Mouse (Mus musculus): ENCODE measurements around the gene Clic1. TPM values are rescaled to one million over a fixed set of nuclear protein-coding genes. Genes with fewer than 3 reads are reported as not detected.
A peak's percentile ranks its signal among the peaks of the same experiment; 100 is the strongest.

The Clic1 gene
- polyA plus RNA-seq, 1 experiment from 2014 or later: 17.7 TPM

- DNase-seq (no peak), ATAC-seq (ENCODE audit: low FRiP score, low TSS enrichment) (no peak)
- peaks cover 3% of the 10 kb centered on the region; the same call in 1 of the 2 replicates for H3K4me1 ChIP-seq (ENCODE audit: control insufficient read depth, insufficient read depth, low read length)
- H3K27me3 ChIP-seq (ENCODE audit: control insufficient read depth, insufficient read depth, low read length): no peaks in the 10 kb centered on the region
- WGBS: 82% methylated on average over 10 of the region's 10 CpGs
- H3K9ac ChIP-seq (replicated peaks; ENCODE audit: low read length): no peak overlapping the region; the same call in 1 of the 2 replicates
- no peaks in the 10 kb centered on the region for H3K9me3 ChIP-seq (ENCODE audit: control insufficient read depth, low read length)
- H3K36me3 ChIP-seq (ENCODE audit: control insufficient read depth, insufficient read depth, low read length): peaks cover 49% of the 10 kb centered on the region
- H3K4me2 ChIP-seq (ENCODE audit: low read length): no peak overlapping the region
- H3K27ac ChIP-seq (replicated peaks; ENCODE audit: low read depth, low read length): no peak overlapping the region
- no peak overlapping the region for H3K4me3 ChIP-seq (replicated peaks; ENCODE audit: low read depth, low read length)
These were observed 32.7 kb upstream of the Clic1 start for GRCm38 (mm10) chr17:35016791-35017705.

GRCm38 (mm10) chr17:35017706-35018030, 32.1 kb upstream of the Clic1 start:
- no peak overlapping the region for H3K27ac ChIP-seq (replicated peaks; ENCODE audit: low read depth, low read length)
- peaks cover 3% of the 10 kb centered on the region; the same call in 1 of the 2 replicates for H3K4me1 ChIP-seq (ENCODE audit: control insufficient read depth, insufficient read depth, low read length)
- H3K4me3 ChIP-seq (replicated peaks; ENCODE audit: low read depth, low read length): no peak overlapping the region
- no peak overlapping the region for H3K9ac ChIP-seq (replicated peaks; ENCODE audit: low read length)
- H3K4me2 ChIP-seq (ENCODE audit: low read length): no peak overlapping the region
- ATAC-seq (ENCODE audit: low FRiP score, low TSS enrichment) (no peak), DNase-seq (no peak)
- peaks cover 43% of the 10 kb centered on the region for H3K36me3 ChIP-seq (ENCODE audit: control insufficient read depth, insufficient read depth, low read length)
- no peaks in the 10 kb centered on the region for H3K27me3 ChIP-seq (ENCODE audit: control insufficient read depth, insufficient read depth, low read length)
- WGBS: 77% methylated on average over 14 of the region's 14 CpGs
- H3K9me3 ChIP-seq (ENCODE audit: control insufficient read depth, low read length): no peaks in the 10 kb centered on the region

- H3K36me3 ChIP-seq (ENCODE audit: control insufficient read depth, insufficient read depth, low read length): peaks cover 38% of the 10 kb centered on the region
- no peak overlapping the region for H3K27ac ChIP-seq (replicated peaks; ENCODE audit: low read depth, low read length)
- H3K9me3 ChIP-seq (ENCODE audit: control insufficient read depth, low read length): no peaks in the 10 kb centered on the region
- DNase-seq (no peak), ATAC-seq (ENCODE audit: low FRiP score, low TSS enrichment) (no peak)
- H3K27me3 ChIP-seq (ENCODE audit: control insufficient read depth, insufficient read depth, low read length): no peaks in the 10 kb centered on the region
- WGBS: 70% methylated on average over 3 of the region's 3 CpGs
- no peak overlapping the region for H3K4me3 ChIP-seq (replicated peaks; ENCODE audit: low read depth, low read length)
- peaks cover 3% of the 10 kb centered on the region; the same call in 1 of the 2 replicates for H3K4me1 ChIP-seq (ENCODE audit: control insufficient read depth, insufficient read depth, low read length)
- no peak overlapping the region for H3K4me2 ChIP-seq (ENCODE audit: low read length)
- H3K9ac ChIP-seq (replicated peaks; ENCODE audit: low read length): no peak overlapping the region
These were observed 31.6 kb upstream of the Clic1 start for GRCm38 (mm10) chr17:35018171-35018570.

- WGBS: 72% methylated on average over 11 of the region's 11 CpGs
- no peak for DNase-seq
- Histone ChIP-seq H3K4me1 (ENCODE audit: control insufficient read depth, insufficient read depth, low read length) (peaks cover 3% of the 10 kb centered on the region; the same call in 1 of the 2 replicates), H3K27ac (replicated peaks; ENCODE audit: low read depth, low read length) (no peak overlapping the region), H3K4me2 (ENCODE audit: low read length) (no peak overlapping the region), H3K36me3 (ENCODE audit: control insufficient read depth, insufficient read depth, low read length) (peaks cover 21% of the 10 kb centered on the region), H3K9ac (replicated peaks; ENCODE audit: low read length) (no peak overlapping the region), H3K4me3 (replicated peaks; ENCODE audit: low read depth, low read length) (no peak overlapping the region), H3K9me3 (ENCODE audit: control insufficient read depth, low read length) (no peaks in the 10 kb centered on the region), H3K27me3 (ENCODE audit: control insufficient read depth, insufficient read depth, low read length) (no peaks in the 10 kb centered on the region)
- no peak for ATAC-seq (ENCODE audit: low FRiP score, low TSS enrichment)
These were observed 29.9 kb upstream of the Clic1 start for GRCm38 (mm10) chr17:35019894-35020293.

GRCm38 (mm10) chr17:35020551-35020950, 29.2 kb upstream of the Clic1 start:
- DNase-seq (no peak), ATAC-seq (ENCODE audit: low FRiP score, low TSS enrichment) (no peak)
- H3K4me2 ChIP-seq (ENCODE audit: low read length): no peak overlapping the region
- H3K4me1 ChIP-seq (ENCODE audit: control insufficient read depth, insufficient read depth, low read length): peaks cover 3% of the 10 kb centered on the region; the same call in 1 of the 2 replicates
- peaks cover 14% of the 10 kb centered on the region for H3K36me3 ChIP-seq (ENCODE audit: control insufficient read depth, insufficient read depth, low read length)
- H3K27ac ChIP-seq (replicated peaks; ENCODE audit: low read depth, low read length): no peak overlapping the region
- no peaks in the 10 kb centered on the region for H3K27me3 ChIP-seq (ENCODE audit: control insufficient read depth, insufficient read depth, low read length)
- no peaks in the 10 kb centered on the region for H3K9me3 ChIP-seq (ENCODE audit: control insufficient read depth, low read length)
- 80% methylated on average over 8 of the region's 8 CpGs for WGBS
- H3K4me3 ChIP-seq (replicated peaks; ENCODE audit: low read depth, low read length): no peak overlapping the region
- H3K9ac ChIP-seq (replicated peaks; ENCODE audit: low read length): no peak overlapping the region

- no peak overlapping the region for H3K4me3 ChIP-seq (replicated peaks; ENCODE audit: low read depth, low read length)
- H3K4me2 ChIP-seq (ENCODE audit: low read length): peak overlapping the region; percentile 13
- H3K36me3 ChIP-seq (ENCODE audit: control insufficient read depth, insufficient read depth, low read length): peaks cover 7% of the 10 kb centered on the region; the same call in 1 of the 2 replicates
- 3% methylated on average over 17 of the region's 17 CpGs for WGBS
- H3K9ac ChIP-seq (replicated peaks; ENCODE audit: low read length): no peak overlapping the region
- ATAC-seq (ENCODE audit: low FRiP score, low TSS enrichment): peak; percentile 44; the same call in 1 of the 2 replicates
- H3K27ac ChIP-seq (replicated peaks; ENCODE audit: low read depth, low read length): 0 out of 2 replicates have a peak overlapping the region, but pooled peaks have one; percentile 1
- peaks cover 3% of the 10 kb centered on the region; the same call in 1 of the 2 replicates for H3K4me1 ChIP-seq (ENCODE audit: control insufficient read depth, insufficient read depth, low read length)
- H3K9me3 ChIP-seq (ENCODE audit: control insufficient read depth, low read length): no peaks in the 10 kb centered on the region
- H3K27me3 ChIP-seq (ENCODE audit: control insufficient read depth, insufficient read depth, low read length): no peaks in the 10 kb centered on the region
- peak; percentile 85 for DNase-seq
These were observed 28.5 kb upstream of the Clic1 start for GRCm38 (mm10) chr17:35021163-35021808.

- DNase-seq (no peak), ATAC-seq (ENCODE audit: low FRiP score, low TSS enrichment) (no peak)
- 47% methylated on average over 6 of the region's 6 CpGs for WGBS
- Histone ChIP-seq H3K9ac (replicated peaks; ENCODE audit: low read length) (no peak overlapping the region), H3K36me3 (ENCODE audit: control insufficient read depth, insufficient read depth, low read length) (peaks cover 5% of the 10 kb centered on the region; the same call in 1 of the 2 replicates), H3K27ac (replicated peaks; ENCODE audit: low read depth, low read length) (0 out of 2 replicates have a peak overlapping the region, but pooled peaks have one; percentile 1), H3K4me3 (replicated peaks; ENCODE audit: low read depth, low read length) (no peak overlapping the region), H3K27me3 (ENCODE audit: control insufficient read depth, insufficient read depth, low read length) (no peaks in the 10 kb centered on the region), H3K4me2 (ENCODE audit: low read length) (no peak overlapping the region), H3K9me3 (ENCODE audit: control insufficient read depth, low read length) (no peaks in the 10 kb centered on the region), H3K4me1 (ENCODE audit: control insufficient read depth, insufficient read depth, low read length) (peaks cover 3% of the 10 kb centered on the region; the same call in 1 of the 2 replicates)
These were observed 27.8 kb upstream of the Clic1 start for GRCm38 (mm10) chr17:35021842-35022477.

- Histone ChIP-seq H3K27me3 (ENCODE audit: control insufficient read depth, insufficient read depth, low read length) (no peaks in the 10 kb centered on the region), H3K9me3 (ENCODE audit: control insufficient read depth, low read length) (no peaks in the 10 kb centered on the region), H3K4me1 (ENCODE audit: control insufficient read depth, insufficient read depth, low read length) (peaks cover 3% of the 10 kb centered on the region; the same call in 1 of the 2 replicates), H3K4me2 (ENCODE audit: low read length) (no peak overlapping the region), H3K27ac (replicated peaks; ENCODE audit: low read depth, low read length) (no peak overlapping the region), H3K4me3 (replicated peaks; ENCODE audit: low read depth, low read length) (no peak overlapping the region), H3K36me3 (ENCODE audit: control insufficient read depth, insufficient read depth, low read length) (no peaks in the 10 kb centered on the region), H3K9ac (replicated peaks; ENCODE audit: low read length) (no peak overlapping the region)
- ATAC-seq (ENCODE audit: low FRiP score, low TSS enrichment) (no peak), DNase-seq (no peak)
- 94% methylated on average over 8 of the region's 8 CpGs for WGBS
These were observed 27.2 kb upstream of the Clic1 start for GRCm38 (mm10) chr17:35022541-35023060.
